Mouse (Mus musculus) brown adipose tissue, adult 24 weeks (tissue): ENCODE data around the gene Gm6993. TPM values are rescaled to one million over a fixed set of nuclear protein-coding genes. Genes with fewer than 3 reads are reported as not detected.

Source experiments
- H3K27ac ChIP-seq: fragments of 200-500 bp; replicated peaks from 2 replicates; pipeline ENCODE4 v1.5.1; 2012; ENCODE audit warnings: low read depth, mild to moderate bottlenecking, low read length
- H3K4me1 ChIP-seq: fragments of 200-500 bp; 2 replicates; pipeline ENCODE4 v1.6.1; 2012; ENCODE audit warnings: low read length, mixed read lengths; ENCODE audit not compliant: control insufficient read depth, insufficient read depth, insufficient read length
- H3K4me3 ChIP-seq: fragments of 200-500 bp; 2 replicates; pipeline ENCODE4 v1.5.1; 2012; ENCODE audit warnings: low read depth, mild to moderate bottlenecking, low read length, moderate library complexity; ENCODE audit not compliant: insufficient read depth
- polyA plus RNA-seq: library from polyadenylated mRNA; stranded (reverse); fragments of >200 nt; gene quantifications from 2 replicates; pipeline ENCODE4 v1.2.4, GENCODE M21; 2012; ENCODE audit not compliant: missing spikeins, insufficient read depth, insufficient read length

Gm6993 gene
- polyA plus RNA-seq, 1 experiment: not detected

- Histone ChIP-seq H3K4me3 (no peak overlapping the region), H3K4me1 (no peaks in the 10 kb centered on the region), H3K27ac (no peak overlapping the region)
Measured at GRCm38 (mm10) chr12:31225451-31225850, 15.1 kb upstream of the Gm6993 start.

GRCm38 (mm10) chr12:31227167-31227566, 13.4 kb upstream of the Gm6993 start:
- H3K27ac ChIP-seq: no peak overlapping the region
- H3K4me3 ChIP-seq: no peak overlapping the region
- 0 out of 2 replicates have a peak, but pooled peaks cover 4% of the 10 kb centered on the region for H3K4me1 ChIP-seq

GRCm38 (mm10) chr12:31228878-31229277, 11.7 kb upstream of the Gm6993 start:
- no peak overlapping the region for H3K4me3 ChIP-seq
- H3K4me1 ChIP-seq: 0 out of 2 replicates have a peak, but pooled peaks cover 5% of the 10 kb centered on the region
- H3K27ac ChIP-seq: no peak overlapping the region

GRCm38 (mm10) chr12:31232635-31233034, 7.9 kb upstream of the Gm6993 start:
- no peak overlapping the region for H3K4me3 ChIP-seq
- H3K4me1 ChIP-seq: peaks cover 5% of the 10 kb centered on the region; the same call in 1 of the 2 replicates
- H3K27ac ChIP-seq: peak overlapping the region; percentile 68

- Histone ChIP-seq H3K4me3 (no peak overlapping the region), H3K27ac (no peak overlapping the region), H3K4me1 (peaks cover 5% of the 10 kb centered on the region; the same call in 1 of the 2 replicates)
Measured at GRCm38 (mm10) chr12:31235018-31235417, 5.6 kb upstream of the Gm6993 start.

- Histone ChIP-seq H3K4me3 (no peak overlapping the region), H3K27ac (no peak overlapping the region), H3K4me1 (peaks cover 3% of the 10 kb centered on the region; the same call in 1 of the 2 replicates)
Measured at GRCm38 (mm10) chr12:31236861-31237595, 3.5 kb upstream of the Gm6993 start.

- Histone ChIP-seq H3K4me3 (no peak overlapping the region), H3K4me1 (no peaks in the 10 kb centered on the region; the same call in none of the 2 replicates), H3K27ac (no peak overlapping the region)
Measured at GRCm38 (mm10) chr12:31239031-31239583, 1.5 kb upstream of the Gm6993 start.

- Histone ChIP-seq H3K4me1 (no peaks in the 10 kb centered on the region; the same call in 1 of the 2 replicates), H3K27ac (no peak overlapping the region), H3K4me3 (no peak overlapping the region)
Measured at GRCm38 (mm10) chr12:31239798-31240197, 772 bp upstream of the Gm6993 start.

- Histone ChIP-seq H3K4me1 (no peaks in the 10 kb centered on the region; the same call in 1 of the 2 replicates), H3K4me3 (no peak overlapping the region), H3K27ac (no peak overlapping the region)
Measured at GRCm38 (mm10) chr12:31241595-31242342, 1.2 kb downstream of the Gm6993 start.

- H3K27ac ChIP-seq: 0 out of 2 replicates have a peak overlapping the region, but pooled peaks have one; percentile 8
- H3K4me1 ChIP-seq: no peaks in the 10 kb centered on the region; the same call in 1 of the 2 replicates
Measured at GRCm38 (mm10) chr12:31244001-31244400, 3.4 kb downstream of the Gm6993 start.

GRCm38 (mm10) chr12:31244691-31245090, 4.1 kb downstream of the Gm6993 start:
- H3K4me1 ChIP-seq: no peaks in the 10 kb centered on the region; the same call in 1 of the 2 replicates
- H3K4me3 ChIP-seq: no peak overlapping the region
- no peak overlapping the region for H3K27ac ChIP-seq

More at GRCm38 (mm10) chr12:31244001-31244400, 3.4 kb downstream of the Gm6993 start:
- no peak overlapping the region for H3K4me3 ChIP-seq

GRCm38 (mm10) chr12:31246153-31246552, 5.6 kb downstream of the Gm6993 start:
- no peak overlapping the region for H3K27ac ChIP-seq
- no peak overlapping the region for H3K4me3 ChIP-seq
- no peaks in the 10 kb centered on the region; the same call in 1 of the 2 replicates for H3K4me1 ChIP-seq

GRCm38 (mm10) chr12:31246615-31247014, 6.0 kb downstream of the Gm6993 start:
- H3K4me1 ChIP-seq: no peaks in the 10 kb centered on the region; the same call in 1 of the 2 replicates
- H3K4me3 ChIP-seq: no peak overlapping the region
- no peak overlapping the region for H3K27ac ChIP-seq

- no peak overlapping the region for H3K4me3 ChIP-seq
- no peaks in the 10 kb centered on the region; the same call in 1 of the 2 replicates for H3K4me1 ChIP-seq
- no peak overlapping the region for H3K27ac ChIP-seq
Measured at GRCm38 (mm10) chr12:31248165-31248564, 7.6 kb downstream of the Gm6993 start.

- no peak overlapping the region for H3K4me3 ChIP-seq
- H3K27ac ChIP-seq: no peak overlapping the region
Measured at GRCm38 (mm10) chr12:31248681-31249080, 8.1 kb downstream of the Gm6993 start.

More at GRCm38 (mm10) chr12:31248681-31249080, 8.1 kb downstream of the Gm6993 start:
- H3K4me1 ChIP-seq: no peaks in the 10 kb centered on the region; the same call in 1 of the 2 replicates
